20 mouse cellular contexts compared by ENCODE assay signal in genomic region chr6:144867333-144867732, GRCm38 (mm10).
DNase-seq lines count a peak whose midpoint lies in the region; ATAC-seq and TF ChIP-seq lines count a peak whose summit lies in the region.
"Had no signal": no experiment of that assay in that cellular context is flagged by ENCODE, and none has a peak within 500 bp of the region (broad histone marks: within the 10 kb centered on the region; RNA-seq: fewer than 3 reads in every experiment).

No protein-coding gene starts in this region.

- H3K4me2 ChIP-seq in hindbrain, embryonic 15.5 days = no peak overlapping the region
- H3K4me2 ChIP-seq: embryonic facial prominence, embryonic 12.5 days; heart, embryonic 15.5 days; midbrain, embryonic 12.5 days had no signal

- no peak overlapping the region for H3K4me3 ChIP-seq in hindbrain, embryonic 15.5 days
- H3K4me3 ChIP-seq: embryonic facial prominence, embryonic 12.5 days; heart, embryonic 15.5 days; midbrain, embryonic 12.5 days had no signal

- TF ChIP-seq CTCF in brain, embryonic 14.5 days (IDR thresholded peaks at IDR 0.05; ENCODE audit: borderline replicate concordance, extremely low read depth, insufficient read depth, insufficient read length) = no peak

- intact Hi-C loops in left cerebral cortex, postnatal 14 days (cut with DNase I) = no loop called here

- DNase-seq in cerebellum, adult 9-11 months = peak; percentile 4
- no peak for DNase-seq in cerebellum, adult 11-12 months
- peak; percentile 4 to 12 for DNase-seq in left cerebral cortex, postnatal 14 days (ENCODE audit: low spot score in 2 of 2)
- no peak for DNase-seq in left cerebral cortex, adult 8-10 months (ENCODE audit: low spot score in 2 of 2)
- DNase-seq in brain, embryonic 14.5 days (ENCODE audit: low read depth) = peak; percentile 73
- no peak for DNase-seq in adipocyte (ENCODE audit: low spot score)
- no peak for DNase-seq in layer of hippocampus, postnatal 10 days (ENCODE audit: low spot score in 2 of 2)
- DNase-seq: adrenal gland, postnatal 14 days; heart, postnatal 36 days; kidney, adult 2 months; retina, postnatal 1 day; right cerebral cortex, postnatal 25 days; thymus, postnatal 14 days had no signal

- no peaks in the 10 kb centered on the region for H3K36me3 ChIP-seq in hindbrain, embryonic 15.5 days
- H3K36me3 ChIP-seq: embryonic facial prominence, embryonic 12.5 days; heart, embryonic 15.5 days; midbrain, embryonic 12.5 days had no signal

- peaks cover 5% of the 10 kb centered on the region; the same call in 1 of the 2 replicates for H3K4me1 ChIP-seq in hindbrain, embryonic 15.5 days (replicated peaks)
- H3K4me1 ChIP-seq: embryonic facial prominence, embryonic 12.5 days; heart, embryonic 15.5 days had no signal

- no peaks in the 10 kb centered on the region for H3K27me3 ChIP-seq in hindbrain, embryonic 15.5 days
- H3K27me3 ChIP-seq: embryonic facial prominence, embryonic 12.5 days; heart, embryonic 15.5 days had no signal

- peak overlapping the region; percentile 66 for H3K27ac ChIP-seq in hindbrain, embryonic 15.5 days (replicated peaks)
- H3K27ac ChIP-seq: embryonic facial prominence, embryonic 12.5 days; heart, embryonic 15.5 days; kidney, postnatal 0 days; macrophage; midbrain, embryonic 12.5 days had no signal

- H3K9ac ChIP-seq in hindbrain, embryonic 15.5 days = no peak overlapping the region
- H3K9ac ChIP-seq: embryonic facial prominence, embryonic 12.5 days; heart, embryonic 15.5 days; midbrain, embryonic 12.5 days had no signal

- no peak for TF ChIP-seq POLR2A in brain, embryonic 14.5 days (IDR thresholded peaks at IDR 0.05; ENCODE audit: borderline replicate concordance, extremely low read depth, insufficient read depth, insufficient read length, poor library complexity, severe bottlenecking)

- H3K9me3 ChIP-seq in hindbrain, embryonic 15.5 days = no peaks in the 10 kb centered on the region
- H3K9me3 ChIP-seq: embryonic facial prominence, embryonic 12.5 days; heart, embryonic 15.5 days; midbrain, embryonic 12.5 days had no signal

- WGBS in hindbrain, embryonic 15.5 days = 36% methylated on average over 9 of the region's 9 CpGs

- no peak for ATAC-seq in hindbrain, embryonic 15.5 days (ENCODE audit: low FRiP score, low read depth)
- ATAC-seq: lung, postnatal 0 days had no signal

Comparison
In these comparisons a context has a peak if more than half of its experiments do, and no peak if none do; other contexts are left out.
1. DNase-seq: peak in cerebellum, adult 9-11 months (single experiment), left cerebral cortex, postnatal 14 days (2 of 2) and brain, embryonic 14.5 days (single experiment); none in cerebellum, adult 11-12 months (single experiment), left cerebral cortex, adult 8-10 months (0 of 2), adipocyte (single experiment) and layer of hippocampus, postnatal 10 days (0 of 2).